In genomic region chr2:49951681-49952080, GRCm38 (mm10) we compare ENCODE assay signal across 26 mouse cellular contexts.
DNase-seq lines count a peak whose midpoint lies in the region; ATAC-seq lines count a peak whose summit lies in the region.
"Had no signal": no experiment of that assay in that cellular context is flagged by ENCODE, and none has a peak within 500 bp of the region (broad histone marks: within the 10 kb centered on the region; RNA-seq: fewer than 3 reads in every experiment).

No protein-coding gene starts in this region.

- DNase-seq in heart, embryonic 10.5 days (ENCODE audit: low spot score) = no peak
- DNase-seq in Muller cell, postnatal 12 days (ENCODE audit: inconsistent ontology term) = peak; percentile 53
- DNase-seq in ZHBTc4 (ENCODE audit: low read depth, low spot score) = peak; percentile 54
- DNase-seq in liver, embryonic 11.5 days (ENCODE audit: low spot score) = no peak
- DNase-seq in testis, postnatal 10 days (ENCODE audit: low spot score) = no peak
- no peak for DNase-seq in heart, adult 8-10 months (ENCODE audit: low spot score)
- DNase-seq: adrenal gland, adult 2 months; adrenal gland, postnatal 10 days; adrenal gland, postnatal 25 days; cerebellum, adult 11 months; cerebellum, adult 18-20 months; cerebellum, adult 8-10 months; cerebellum, adult 9-11 months; cerebellum, postnatal 14 days; cerebellum, postnatal 36 days; embryo, embryonic 11 days had no signal

- peaks cover 9% of the 10 kb centered on the region; the same call in 1 of the 2 replicates for H3K36me3 ChIP-seq in heart, embryonic 10.5 days
- no peaks in the 10 kb centered on the region for H3K36me3 ChIP-seq in heart, embryonic 11.5 days (ENCODE audit: control insufficient read depth, insufficient read depth, low read length)
- H3K36me3 ChIP-seq in liver, embryonic 11.5 days (ENCODE audit: control insufficient read depth, insufficient read depth, low read length) = no peaks in the 10 kb centered on the region
- H3K36me3 ChIP-seq: embryonic facial prominence, embryonic 15.5 days; forebrain, embryonic 10.5 days; forebrain, embryonic 12.5 days; G1E had no signal

- peaks cover 16% of the 10 kb centered on the region for H3K4me1 ChIP-seq in heart, embryonic 10.5 days
- H3K4me1 ChIP-seq in heart, embryonic 11.5 days (ENCODE audit: control insufficient read depth, insufficient read depth, low read length) = peaks cover 7% of the 10 kb centered on the region
- no peaks in the 10 kb centered on the region for H3K4me1 ChIP-seq in liver, embryonic 11.5 days (replicated peaks; ENCODE audit: control insufficient read depth, insufficient read depth, low read length)
- H3K4me1 ChIP-seq: embryonic facial prominence, embryonic 15.5 days had no signal

- ATAC-seq in heart, embryonic 11.5 days (replicated peaks; ENCODE audit: insufficient number of reproducible peaks, low FRiP score, low TSS enrichment) = no peak
- ATAC-seq in megakaryocyte progenitor cell, adult 5-6 weeks (replicated peaks; ENCODE audit: poor library complexity) = 0 out of 2 replicates have a peak, but pooled peaks have one; percentile 26
- no peak for ATAC-seq in liver, embryonic 11.5 days (replicated peaks; ENCODE audit: low FRiP score)
- ATAC-seq: forebrain, embryonic 14.5 days; forebrain, embryonic 16.5 days had no signal

- no peaks in the 10 kb centered on the region for H3K9me3 ChIP-seq in heart, embryonic 10.5 days
- H3K9me3 ChIP-seq in heart, embryonic 11.5 days (replicated peaks; ENCODE audit: control insufficient read depth, low read length) = peaks cover 3% of the 10 kb centered on the region; the same call in 1 of the 2 replicates
- H3K9me3 ChIP-seq in liver, embryonic 11.5 days (ENCODE audit: control insufficient read depth, low read length) = no peaks in the 10 kb centered on the region
- H3K9me3 ChIP-seq: embryonic facial prominence, embryonic 15.5 days; forebrain, embryonic 10.5 days; forebrain, embryonic 12.5 days had no signal

- no peak overlapping the region for H3K4me3 ChIP-seq in heart, embryonic 10.5 days
- no peak overlapping the region for H3K4me3 ChIP-seq in heart, embryonic 11.5 days (ENCODE audit: low read depth, low read length)
- H3K4me3 ChIP-seq in liver, embryonic 11.5 days (ENCODE audit: low read depth, low read length) = no peak overlapping the region
- H3K4me3 ChIP-seq: embryonic facial prominence, embryonic 13.5 days; embryonic facial prominence, embryonic 15.5 days; erythroblast, embryonic 14.5 days; forebrain, embryonic 10.5 days; forebrain, embryonic 12.5 days had no signal

- 0 out of 2 replicates have a peak overlapping the region, but pooled peaks have one; percentile 6 for H3K27ac ChIP-seq in heart, embryonic 10.5 days
- H3K27ac ChIP-seq in heart, embryonic 11.5 days (ENCODE audit: low read depth, low read length) = no peak overlapping the region
- no peak overlapping the region for H3K27ac ChIP-seq in liver, embryonic 11.5 days (ENCODE audit: low read depth, low read length)
- H3K27ac ChIP-seq: embryonic facial prominence, embryonic 13.5 days; embryonic facial prominence, embryonic 15.5 days; forebrain, embryonic 10.5 days; forebrain, embryonic 12.5 days had no signal

- H3K4me2 ChIP-seq in heart, embryonic 11.5 days = no peak overlapping the region
- no peak overlapping the region for H3K4me2 ChIP-seq in liver, embryonic 11.5 days
- H3K4me2 ChIP-seq: embryonic facial prominence, embryonic 13.5 days; embryonic facial prominence, embryonic 15.5 days; forebrain, embryonic 12.5 days had no signal

- WGBS in heart, embryonic 10.5 days = 44% methylated on average over 4 of the region's 4 CpGs
- WGBS in heart, embryonic 11.5 days (ENCODE audit: insufficient replicate concordance) = 46% methylated on average over 4 of the region's 4 CpGs
- 50% methylated on average over 4 of the region's 4 CpGs for WGBS in liver, embryonic 11.5 days

- no peaks in the 10 kb centered on the region for H3K27me3 ChIP-seq in heart, embryonic 10.5 days (ENCODE audit: insufficient read depth, poor library complexity, severe bottlenecking)
- no peaks in the 10 kb centered on the region for H3K27me3 ChIP-seq in heart, embryonic 11.5 days (ENCODE audit: control insufficient read depth, insufficient read depth, low read length)
- no peaks in the 10 kb centered on the region for H3K27me3 ChIP-seq in liver, embryonic 11.5 days (replicated peaks; ENCODE audit: control insufficient read depth, insufficient read depth, low read length)
- H3K27me3 ChIP-seq: embryonic facial prominence, embryonic 13.5 days; embryonic facial prominence, embryonic 15.5 days; forebrain, embryonic 12.5 days had no signal

- H3K9ac ChIP-seq in heart, embryonic 11.5 days (ENCODE audit: low read depth, low read length) = no peak overlapping the region
- H3K9ac ChIP-seq in liver, embryonic 11.5 days (ENCODE audit: low read depth, low read length) = no peak overlapping the region
- H3K9ac ChIP-seq: embryonic facial prominence, embryonic 13.5 days; embryonic facial prominence, embryonic 15.5 days; forebrain, embryonic 12.5 days had no signal

Comparison
In these comparisons a context has a peak if more than half of its experiments do, and no peak if none do; other contexts are left out.
1. DNase-seq: peak in Muller cell, postnatal 12 days (single experiment) and ZHBTc4 (single experiment); none in heart, embryonic 10.5 days (single experiment), liver, embryonic 11.5 days (single experiment), testis, postnatal 10 days (single experiment) and heart, adult 8-10 months (single experiment).